Mouse (Mus musculus) ES-E14 (cell line): ENCODE data around the gene Lypd8. TPM values are rescaled to one million over a fixed set of nuclear protein-coding genes. Genes with fewer than 3 reads are reported as not detected.

Experiments used
- DNase-seq: peaks from one replicate; pipeline ENCODE4 v3.0.0-alpha.2; 2013; ENCODE audit warnings: low read depth, low spot score
- H3K27ac ChIP-seq: 2 replicates; pipeline ENCODE4 v1.5.1; 2012; ENCODE audit warnings: low read depth, mild to moderate bottlenecking, low read length, moderate library complexity, mixed read lengths; ENCODE audit not compliant: poor library complexity, insufficient read depth, severe bottlenecking
- H3K36me3 ChIP-seq: 2 replicates; pipeline ENCODE4 v1.6.1; 2012; ENCODE audit warnings: mild to moderate bottlenecking, low read length, moderate library complexity, mixed read lengths; ENCODE audit not compliant: control insufficient read depth, poor library complexity, insufficient read depth, severe bottlenecking
- H3K4me1 ChIP-seq, 2 experiments: fragments of 150-350 bp in 1 of 2; sonication (generic) in 1 of 2; 2 replicates each; pipeline ENCODE4 v1.6.1; 2012; ENCODE audit warnings: low read length in 2 of 2, mild to moderate bottlenecking in 1 of 2, mixed read lengths in 1 of 2; ENCODE audit not compliant: control insufficient read depth in 2 of 2, insufficient read depth in 2 of 2, poor library complexity in 1 of 2
- H3K4me3 ChIP-seq, 2 experiments: fragments of 150-350 bp in 1 of 2; sonication (generic) in 1 of 2; 2 replicates each; pipeline ENCODE4 v1.5.1; 2012; ENCODE audit warnings: low read length in 2 of 2, low read depth in 1 of 2, mild to moderate bottlenecking in 1 of 2, mixed read lengths in 1 of 2; ENCODE audit not compliant: insufficient read depth in 1 of 2, poor library complexity in 1 of 2, severe bottlenecking in 1 of 2
- H3K9ac ChIP-seq: 2 replicates; pipeline ENCODE4 v1.6.1; 2012; ENCODE audit warnings: low read depth, mild to moderate bottlenecking, low read length, mixed read lengths; ENCODE audit not compliant: poor library complexity, insufficient read depth, severe bottlenecking
- H3K9me3 ChIP-seq: fragments of 150-350 bp; sonication (generic); 2 replicates; pipeline ENCODE4 v1.6.1; 2012; ENCODE audit warnings: low read depth, mild to moderate bottlenecking, low read length; ENCODE audit not compliant: control insufficient read depth, insufficient read depth
- CHD2 ChIP-seq: IDR thresholded peaks from 2 replicates; pipeline ENCODE4 v1.6.1; 2014; ENCODE audit warnings: mild to moderate bottlenecking, low read depth, low read length, inconsistent platforms
- HCFC1 ChIP-seq: IDR thresholded peaks from 2 replicates; pipeline ENCODE4 v1.6.1; 2012; ENCODE audit warnings: low read length, inconsistent platforms, borderline replicate concordance; ENCODE audit not compliant: insufficient read depth
- MAFK ChIP-seq: IDR thresholded peaks from 2 replicates; pipeline ENCODE4 v1.6.1; 2014; ENCODE audit warnings: mild to moderate bottlenecking, low read depth, low read length, inconsistent platforms; ENCODE audit not compliant: insufficient read depth
- ZC3H11A ChIP-seq: IDR thresholded peaks from 2 replicates; pipeline ENCODE4 v1.6.1; 2012; ENCODE audit warnings: low read depth, mild to moderate bottlenecking, inconsistent platforms, low read length, borderline replicate concordance
- ZNF384 ChIP-seq: IDR thresholded peaks from 2 replicates; pipeline ENCODE4 v1.6.1; 2012; ENCODE audit warnings: low read depth, low read length, inconsistent platforms
- in situ Hi-C, 2 experiments: fragments of 600-800 bp; cut with MboI; formaldehyde crosslinking; loops; one replicate each; pipeline ENCODE4 v1.15.1; 2025; ENCODE audit warnings: low sequenced_read_pairs in 2 of 2, inconsistent platforms in 1 of 2; ENCODE audit not compliant: unreplicated experiment in 2 of 2
- total RNA-seq: library from RNA; depleted of rRNA; stranded (reverse); fragments of 300-350 nt; gene quantifications from 2 replicates; pipeline ENCODE4 v1.2.3, GENCODE M21; 2012

Gene Lypd8
- total RNA-seq, 1 experiment = not detected

- peak overlapping the region in 1 of 2 experiments; percentile 86; a peak in 1 of 4 replicates for H3K4me3 ChIP-seq
- in situ Hi-C loops = no loop called here
- H3K4me1 ChIP-seq = peaks cover 0 to 4% of the 10 kb centered on the region in 2 experiments; a peak in 1 of 4 replicates
- H3K9ac ChIP-seq = peak overlapping the region; percentile 82; the same call in 1 of the 2 replicates
- peaks cover 7% of the 10 kb centered on the region; the same call in 1 of the 2 replicates for H3K36me3 ChIP-seq
- no peak for TF ChIP-seq HCFC1
- no peak for TF ChIP-seq ZNF384
- no peak for TF ChIP-seq CHD2
- TF ChIP-seq MAFK = no peak
- TF ChIP-seq ZC3H11A = no peak
- no peak overlapping the region for H3K27ac ChIP-seq
- DNase-seq = no peak
- H3K9me3 ChIP-seq = no peaks in the 10 kb centered on the region
Observed at GRCm38 (mm10) chr11:58331546-58331945, 47.3 kb upstream of the Lypd8 start.

- in situ Hi-C loops = no loop called here
- no peak overlapping the region for H3K27ac ChIP-seq
- H3K9ac ChIP-seq = no peak overlapping the region
- DNase-seq = no peak
- no peak overlapping the region for H3K4me3 ChIP-seq
- H3K4me1 ChIP-seq = peaks cover 0 to 2% of the 10 kb centered on the region in 2 experiments; a peak in 1 of 4 replicates
- no peaks in the 10 kb centered on the region for H3K9me3 ChIP-seq
- TF ChIP-seq CHD2 = no peak
- no peak for TF ChIP-seq MAFK
- TF ChIP-seq ZC3H11A = no peak
- no peak for TF ChIP-seq HCFC1
- TF ChIP-seq ZNF384 = no peak
- H3K36me3 ChIP-seq = peaks cover 19% of the 10 kb centered on the region
Observed at GRCm38 (mm10) chr11:58334746-58335145, 44.1 kb upstream of the Lypd8 start.

- TF ChIP-seq CHD2 (no peak), MAFK (no peak), ZC3H11A (no peak), ZNF384 (no peak), HCFC1 (no peak)
- H3K9me3 ChIP-seq = no peaks in the 10 kb centered on the region
- no peak for DNase-seq
- peaks cover 10% of the 10 kb centered on the region for H3K36me3 ChIP-seq
- H3K9ac ChIP-seq = no peak overlapping the region
- in situ Hi-C loops = no loop called here
- no peak overlapping the region for H3K4me3 ChIP-seq
- peaks cover 0 to 1% of the 10 kb centered on the region in 2 experiments; a peak in 1 of 4 replicates for H3K4me1 ChIP-seq
- H3K27ac ChIP-seq = no peak overlapping the region
Observed at GRCm38 (mm10) chr11:58346745-58347144, 32.1 kb upstream of the Lypd8 start.

GRCm38 (mm10) chr11:58350628-58351027 lies 28.2 kb upstream of the Lypd8 start:
- DNase-seq = peak; percentile 31
- TF ChIP-seq MAFK (no peak), HCFC1 (no peak), CHD2 (no peak), ZC3H11A (0 out of 2 replicates have a peak, but pooled peaks have one; percentile 1), ZNF384 (no peak)
- in situ Hi-C loops = no loop called here
- Histone ChIP-seq H3K9ac (no peak overlapping the region), H3K36me3 (peaks cover 7% of the 10 kb centered on the region; the same call in 1 of the 2 replicates), H3K4me3 (no peak overlapping the region), H3K9me3 (no peaks in the 10 kb centered on the region), H3K4me1 (no peaks in the 10 kb centered on the region), H3K27ac (no peak overlapping the region)
